Mouse (Mus musculus) bone marrow, adult 2 months (tissue): ENCODE data around the gene Elk4.

Source experiments
- CTCF ChIP-seq: fragments of 200-500 bp; IDR thresholded peaks from 2 replicates; pipeline ENCODE4 v1.5.1; 2011; ENCODE audit warnings: low read length, control low read depth; ENCODE audit not compliant: control insufficient read depth, insufficient read depth
- POLR2A ChIP-seq: fragments of 200-500 bp; IDR thresholded peaks from 2 replicates; pipeline ENCODE4 v1.6.1; 2011; ENCODE audit warnings: low read depth, mild to moderate bottlenecking, control low read depth, low read length, borderline replicate concordance; ENCODE audit not compliant: control insufficient read depth

DNA sequence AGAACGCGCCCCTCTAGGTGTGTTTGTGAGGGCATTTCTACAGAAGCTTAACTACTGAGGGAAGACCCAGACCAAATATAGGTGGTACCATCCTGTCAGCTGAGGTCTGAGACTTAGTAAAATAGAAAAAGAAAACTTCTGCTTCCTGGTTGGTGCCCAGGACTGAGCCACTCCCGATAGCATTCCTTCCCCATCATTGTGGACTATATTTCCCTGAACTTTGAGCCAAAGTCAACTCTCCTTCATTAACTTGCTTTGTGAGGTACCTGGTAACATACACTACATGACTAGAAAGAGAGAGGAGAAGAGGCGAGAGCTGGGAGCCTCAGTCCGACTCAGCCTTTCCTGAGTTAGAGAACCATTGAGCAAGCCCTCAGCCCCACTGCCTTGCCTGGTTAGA, 51.2 kb downstream of the Elk4 start:
- TF ChIP-seq CTCF (no peak), POLR2A (no peak)
